Mouse (Mus musculus) thymus, adult 18-20 months (tissue): ENCODE results near the gene Chrne.

Experiments used
- DNase-seq, 2 experiments: peaks; one replicate each; pipeline ENCODE4 v3.0.0; 2022; ENCODE audit warnings: mixed read lengths in 2 of 2

Chrne gene

DNA sequence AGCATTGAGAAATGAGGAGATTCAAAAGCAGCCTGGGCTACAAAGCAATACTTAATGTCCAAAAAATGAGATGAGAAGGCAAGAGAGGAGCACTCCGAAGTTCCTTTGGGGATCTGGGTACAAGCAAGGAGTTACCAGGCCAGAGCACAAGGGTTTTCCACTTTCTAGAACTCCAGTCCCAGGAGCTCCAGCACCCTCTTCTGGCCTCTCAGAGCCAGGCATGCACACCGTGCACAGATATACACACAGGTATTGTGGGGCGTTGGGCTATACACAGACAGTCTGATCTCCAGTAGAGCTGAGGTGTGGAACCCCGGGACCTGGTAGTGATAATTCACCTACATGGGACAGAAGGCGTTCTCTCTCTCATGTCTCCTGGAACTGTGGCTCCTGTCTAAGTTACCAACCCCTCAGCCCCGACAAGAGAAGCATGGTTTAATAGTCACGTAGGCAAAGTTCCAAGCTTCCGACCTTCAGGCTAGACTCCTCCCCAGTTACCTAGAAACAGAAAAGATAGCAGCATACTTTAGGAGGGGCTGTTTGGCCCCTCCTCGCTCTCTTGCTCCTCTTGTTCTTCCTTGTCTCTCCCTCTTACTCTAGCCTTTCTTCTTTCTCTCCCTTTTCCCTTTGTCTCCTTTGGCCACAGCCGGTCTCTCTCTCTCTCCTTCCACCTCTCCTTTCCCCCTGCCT is 4.2 kb upstream of the Chrne start:
- DNase-seq, result no peak

DNA sequence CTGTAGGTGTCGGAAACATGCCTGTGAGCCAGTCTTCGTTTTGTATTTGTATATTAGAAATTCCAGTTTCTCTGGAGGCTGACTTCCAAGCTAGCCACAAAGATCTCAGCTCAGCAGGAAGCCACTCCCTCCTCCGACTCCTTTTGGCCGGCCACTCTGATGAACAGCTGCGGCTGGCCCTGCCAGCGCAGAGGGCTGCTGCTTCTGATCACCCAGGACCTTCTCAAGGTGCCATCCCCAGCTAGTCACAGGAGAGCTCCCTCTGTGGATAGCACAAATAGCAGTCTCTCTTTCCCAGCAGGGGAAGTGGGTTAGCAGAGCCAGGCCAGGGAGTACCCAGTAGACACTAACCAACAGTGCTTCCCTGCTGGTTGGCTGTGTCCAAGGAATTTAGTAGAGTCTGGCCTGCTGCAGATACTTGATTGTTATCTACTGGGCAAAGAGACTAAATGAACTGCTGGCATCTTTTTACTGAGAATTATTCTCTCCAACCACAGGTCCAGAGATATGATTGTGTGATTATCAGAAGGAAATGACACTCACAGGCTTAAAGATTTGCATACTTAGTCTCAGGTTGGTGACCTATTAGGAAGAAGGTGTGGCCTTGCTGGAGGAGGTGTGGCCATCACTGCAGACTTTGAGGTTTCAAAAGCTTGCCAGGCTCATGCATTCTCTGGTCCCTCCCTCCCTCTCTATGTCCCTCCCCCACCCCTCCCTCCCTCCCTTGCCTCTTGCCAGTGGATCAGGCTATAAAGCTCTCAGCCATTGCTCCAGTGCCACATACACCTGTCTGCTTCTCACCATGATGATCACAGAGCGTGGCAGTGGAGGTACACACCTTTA is 3.2 kb upstream of the Chrne start:
- no peak for DNase-seq

DNA sequence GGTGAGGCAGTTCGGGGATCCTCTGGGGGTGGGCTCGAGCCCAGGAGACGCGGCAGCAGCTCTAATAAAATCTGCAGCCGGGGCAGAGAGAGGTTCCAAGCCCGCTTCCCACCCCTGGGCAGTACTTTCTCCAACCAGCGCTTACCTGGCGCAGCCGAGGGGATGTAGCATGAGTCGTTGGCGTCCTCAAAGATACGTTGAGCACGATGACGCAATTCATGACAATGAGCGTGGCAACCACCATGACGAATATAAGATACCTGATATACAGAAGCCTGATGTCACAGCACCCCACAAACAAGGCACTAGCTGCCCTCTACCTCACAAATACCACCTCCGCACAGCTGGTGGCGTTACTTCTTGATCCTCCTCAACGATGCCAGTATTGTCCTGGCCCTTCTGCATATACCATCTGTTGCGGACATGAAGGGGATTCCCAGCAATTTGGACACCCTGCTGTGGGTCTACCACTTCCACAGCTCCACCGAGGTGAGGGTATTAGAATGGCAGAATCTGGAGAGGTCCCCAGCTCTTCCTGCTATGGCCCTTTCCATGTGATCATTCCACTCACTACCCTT is 3.4 kb downstream of the Chrne start, which contains the start of gene 4930544D05Rik:
Gene 4930544D05Rik (plus strand): TSS at position 333 of the 578 bp plus-strand sequence.
- DNase-seq, result no peak

DNA sequence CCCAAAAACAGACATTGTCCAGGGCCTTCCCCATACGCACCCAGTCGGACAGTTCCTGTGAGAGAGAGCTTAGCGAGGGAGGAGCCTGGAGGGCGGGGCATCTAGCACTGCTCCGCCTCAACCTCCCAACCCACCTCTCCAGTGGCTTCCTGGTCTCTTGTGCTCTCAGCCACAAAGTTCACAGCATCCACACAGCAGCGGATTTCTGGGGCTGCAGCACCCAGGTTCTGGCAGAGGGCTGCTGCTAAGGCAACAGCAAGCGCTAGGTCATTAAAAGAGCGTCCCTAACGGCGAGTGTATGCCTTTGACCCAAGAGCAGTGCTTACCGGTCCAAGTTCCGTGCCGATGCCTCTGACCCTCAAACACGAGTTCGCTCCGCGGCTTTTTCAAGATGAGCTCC is 3.9 kb downstream of the Chrne start:
- peak; percentile 70 to 76 for DNase-seq

DNA sequence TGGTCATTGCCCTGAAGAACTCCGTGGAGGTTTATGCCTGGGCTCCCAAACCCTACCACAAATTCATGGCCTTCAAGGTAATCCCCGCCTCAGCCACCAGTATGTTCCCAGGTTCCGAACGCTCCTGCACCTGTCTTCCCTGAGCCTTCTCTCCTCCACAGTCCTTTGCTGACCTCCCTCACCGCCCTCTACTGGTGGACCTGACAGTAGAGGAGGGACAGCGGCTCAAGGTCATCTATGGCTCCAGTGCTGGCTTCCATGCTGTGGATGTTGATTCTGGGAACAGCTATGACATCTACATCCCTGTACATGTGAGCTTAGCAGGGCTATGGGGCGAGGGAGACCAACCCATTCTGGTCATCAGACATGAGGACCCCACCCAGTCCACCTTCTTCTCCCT is 6.5 kb downstream of the Chrne start:
- no peak for DNase-seq

DNA sequence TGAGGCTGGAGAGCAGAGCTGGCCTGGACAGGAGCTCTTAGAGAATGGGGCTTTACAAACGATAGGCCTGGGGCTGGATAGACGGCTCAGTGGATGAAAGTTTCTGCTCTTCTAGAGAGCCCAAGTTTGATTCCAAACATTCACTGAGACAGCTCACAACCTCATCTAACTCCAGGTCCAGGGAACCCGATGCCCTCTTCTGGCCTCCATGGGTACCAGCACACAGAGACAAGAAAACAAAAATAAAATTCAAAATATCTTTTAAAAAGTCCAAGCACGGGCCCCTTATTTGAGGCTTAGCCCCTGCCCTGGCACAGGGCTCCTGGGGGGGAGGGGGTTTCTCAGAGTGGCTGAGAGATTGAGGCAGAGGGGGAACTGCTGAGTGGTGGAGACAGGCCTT is 8.3 kb downstream of the Chrne start:
- no peak for DNase-seq

DNA sequence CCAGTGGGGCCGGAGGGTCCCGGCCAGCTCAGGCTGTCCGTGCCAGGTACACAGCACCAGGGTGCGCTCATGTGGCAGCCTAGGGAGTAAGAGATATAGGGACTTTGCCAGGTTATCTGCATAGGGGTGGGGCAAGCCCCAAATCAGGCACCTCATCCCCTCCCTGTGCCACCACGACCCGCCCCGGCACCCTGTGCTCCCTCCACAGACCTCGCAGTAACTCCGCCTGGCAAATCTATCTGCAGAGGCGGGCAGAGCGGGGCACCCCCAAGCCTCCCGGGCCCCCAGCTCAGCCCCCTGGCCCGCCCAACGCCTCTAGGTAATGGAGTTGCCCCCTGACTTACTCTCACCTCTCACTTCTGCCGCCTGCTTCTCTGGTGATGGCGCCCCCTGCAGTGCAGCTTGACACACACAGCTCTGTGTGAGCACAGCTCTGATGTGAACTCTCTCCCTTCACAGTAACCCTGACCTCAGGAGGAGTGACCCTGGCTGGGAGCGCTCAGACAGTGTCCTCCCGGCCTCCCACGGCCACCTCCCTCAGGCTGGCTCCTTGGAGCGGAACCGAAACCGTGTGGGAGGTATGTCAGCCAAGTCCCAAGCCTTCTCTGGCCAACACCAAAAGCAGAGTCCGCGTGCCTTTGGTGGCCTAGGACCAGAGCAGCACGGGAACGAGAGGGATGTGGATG is 10.5 kb downstream of the Chrne start:
- DNase-seq, result no peak

DNA sequence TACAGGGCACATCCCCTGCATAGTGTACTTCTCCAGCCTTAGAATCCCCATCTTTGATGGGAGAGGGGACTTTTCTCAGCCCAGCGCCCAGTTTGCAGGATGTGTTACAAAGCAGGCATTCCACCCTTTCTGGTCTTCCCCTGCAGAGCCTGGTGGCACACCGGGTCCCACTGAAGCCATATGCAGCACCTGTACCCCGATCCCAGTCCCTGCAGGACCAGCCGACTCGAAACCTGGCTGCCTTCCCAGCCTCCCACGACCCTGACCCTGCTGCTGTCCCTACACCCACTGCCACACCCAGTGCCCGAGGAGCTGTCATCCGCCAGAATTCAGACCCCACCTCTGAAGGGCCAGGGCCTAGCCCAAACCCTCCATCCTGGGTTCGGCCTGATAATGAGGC is 11.4 kb downstream of the Chrne start:
- no peak for DNase-seq

DNA sequence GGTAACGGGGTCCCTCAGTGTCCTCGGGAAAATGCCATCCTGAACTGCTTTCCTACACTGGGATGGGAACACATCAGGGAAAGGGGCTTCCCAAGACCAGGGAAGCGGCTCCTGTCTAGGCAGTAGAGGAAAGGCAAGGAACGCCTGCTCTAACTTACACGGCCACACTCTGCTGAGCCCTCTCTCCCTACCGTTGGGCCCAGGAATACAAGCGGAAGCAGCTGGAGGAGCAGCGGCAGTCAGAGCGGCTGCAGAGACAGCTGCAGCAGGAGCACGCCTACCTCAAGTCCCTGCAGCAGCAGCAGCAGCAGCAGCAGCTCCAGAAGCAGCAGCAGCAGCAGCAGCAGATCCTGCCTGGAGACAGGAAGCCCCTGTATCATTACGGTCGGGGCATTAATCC is 12.3 kb downstream of the Chrne start:
- DNase-seq, result no peak

DNA sequence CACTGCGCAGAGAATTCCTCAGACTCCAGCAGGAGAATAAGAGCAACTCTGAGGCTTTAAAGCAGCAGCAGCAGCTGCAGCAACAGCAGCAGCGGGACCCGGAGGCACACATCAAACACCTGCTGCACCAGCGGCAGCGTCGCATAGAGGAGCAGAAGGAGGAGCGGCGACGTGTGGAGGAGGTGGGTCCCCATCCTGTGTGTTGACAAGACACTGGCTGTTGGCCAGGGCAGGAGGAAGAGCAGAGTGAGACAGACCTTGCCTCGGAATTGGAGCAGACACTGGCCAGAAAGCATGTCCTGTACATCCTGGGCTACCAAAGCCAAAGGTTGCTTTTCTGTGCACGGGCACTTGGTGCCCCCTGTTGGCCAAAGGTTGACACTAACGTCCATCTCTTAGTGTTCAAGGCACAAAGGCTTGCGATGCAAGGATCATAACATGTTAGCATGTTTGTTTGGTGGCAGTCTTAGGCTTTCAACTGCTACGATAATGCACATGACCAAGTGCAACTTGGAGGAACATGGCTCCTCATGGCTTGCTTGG is 13.9 kb downstream of the Chrne start:
- peak; percentile 35 to 52 for DNase-seq

DNA sequence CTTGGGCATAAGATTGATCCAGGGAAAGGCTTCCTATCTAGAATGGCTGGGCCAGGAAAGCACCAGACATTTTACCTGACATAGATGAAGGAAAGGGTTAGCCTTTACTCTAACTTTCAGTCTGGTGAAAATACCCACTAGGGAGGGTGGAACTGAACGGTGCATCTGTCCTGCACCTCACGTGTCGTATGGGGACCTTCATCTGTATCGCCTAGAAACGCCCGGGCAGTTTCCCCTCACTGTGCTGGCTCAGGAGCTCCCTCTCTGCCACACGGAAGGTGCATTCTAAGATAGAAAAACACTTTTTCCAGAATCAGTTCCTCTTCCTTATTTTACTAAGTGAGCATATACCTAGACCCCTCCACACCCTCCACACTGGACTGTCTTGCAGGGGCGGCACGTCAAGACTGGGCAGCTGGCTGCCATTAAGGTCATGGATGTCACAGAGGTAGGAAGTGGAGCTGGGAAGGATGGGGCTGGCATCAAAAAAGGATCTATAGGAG is 20.5 kb downstream of the Chrne start:
- no peak for DNase-seq

DNA sequence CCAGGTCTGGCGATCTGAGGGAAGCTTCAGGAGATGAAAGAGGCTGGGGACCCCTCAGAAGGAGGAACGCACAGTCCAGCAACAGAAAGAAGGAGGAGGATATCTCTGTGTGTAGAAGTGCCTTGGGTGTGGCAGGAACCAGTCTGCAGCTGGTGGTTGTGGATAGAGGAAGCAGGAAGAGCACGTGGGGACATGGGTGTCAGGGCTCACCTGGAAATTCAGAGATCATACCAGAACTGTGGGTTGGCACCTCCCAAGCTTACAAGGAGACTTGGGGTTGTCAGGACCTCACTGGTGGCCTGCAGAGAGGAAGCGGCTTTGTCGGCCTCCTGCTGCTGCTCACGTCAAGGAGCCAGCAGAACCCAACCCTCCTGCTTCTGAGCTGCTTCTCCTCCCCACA is 21.7 kb downstream of the Chrne start:
- DNase-seq, result no peak

DNA sequence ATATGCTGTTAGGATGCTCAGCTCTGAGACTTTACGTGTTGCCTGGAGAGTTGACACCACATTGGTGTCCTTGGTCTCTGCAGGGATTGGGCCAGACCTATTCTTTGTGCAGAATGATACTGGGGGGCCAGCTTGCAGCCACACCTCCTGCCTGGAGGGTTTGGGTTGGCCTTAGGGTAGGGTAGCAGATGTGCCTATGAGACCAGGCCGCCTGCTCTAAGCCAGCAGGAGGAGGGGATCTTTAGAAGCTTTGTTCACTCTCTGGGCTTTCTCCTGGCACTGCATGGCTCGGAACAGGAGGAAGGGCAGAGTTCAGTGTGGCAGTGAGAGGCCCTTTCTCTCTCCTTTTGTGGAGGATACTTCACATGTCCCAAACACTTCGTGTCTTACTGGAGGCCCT is 22.9 kb downstream of the Chrne start:
- no peak for DNase-seq

DNA sequence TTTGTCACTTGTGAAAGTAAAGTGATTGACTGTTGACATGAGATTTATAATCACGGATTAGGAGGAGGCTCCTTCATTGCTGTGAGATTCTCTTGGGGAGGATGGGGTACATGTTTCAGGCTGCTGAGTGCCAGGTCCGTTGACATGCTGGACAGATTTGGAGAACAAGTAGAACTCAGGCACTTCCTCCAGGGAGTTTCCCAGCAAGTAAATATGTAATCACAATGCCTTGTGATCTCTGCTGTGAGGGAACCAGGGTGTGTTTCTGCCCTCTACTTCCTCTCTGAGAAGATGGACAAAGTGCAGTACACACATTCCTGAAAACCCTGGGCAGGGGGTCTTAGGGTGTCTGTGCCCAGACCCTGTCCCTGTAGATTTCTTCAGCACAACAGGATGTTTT is 23.4 kb downstream of the Chrne start:
- DNase-seq, result no peak

DNA sequence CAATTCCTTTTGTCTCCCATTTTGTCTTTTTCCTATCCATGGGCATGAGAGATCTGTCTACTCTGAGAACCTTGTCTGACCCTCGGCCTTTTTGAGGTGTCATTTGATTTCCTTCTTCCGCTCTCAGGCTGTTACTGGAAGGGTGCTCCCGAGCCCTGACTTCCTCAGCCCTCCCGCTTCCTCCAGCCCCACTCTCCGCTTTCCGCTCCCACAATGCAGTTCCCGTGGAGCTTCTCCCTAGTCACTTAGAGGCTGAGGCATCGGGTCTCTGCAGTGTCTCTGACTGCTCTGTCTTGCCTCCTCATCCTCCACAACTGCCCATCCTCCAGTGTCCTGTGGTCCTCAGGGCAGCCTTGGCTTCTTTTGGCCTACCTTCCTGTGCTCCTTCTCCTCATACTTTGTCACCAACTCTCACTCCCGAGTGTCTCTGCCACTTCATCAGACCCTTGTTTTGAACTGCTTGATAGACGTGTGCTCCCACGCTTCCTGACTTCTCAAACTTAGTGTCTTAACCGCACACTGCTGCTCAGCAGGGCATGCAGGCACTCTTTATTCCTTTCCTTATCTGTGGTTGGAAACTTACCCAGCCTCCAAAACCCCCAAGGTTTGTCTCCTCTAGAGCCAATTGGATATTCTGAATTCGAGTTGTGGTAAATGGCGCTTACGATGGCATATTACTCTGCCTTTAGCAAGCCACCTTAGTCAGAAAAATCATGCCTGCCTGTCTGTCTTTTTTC is 24.6 kb downstream of the Chrne start:
- DNase-seq, result no peak

DNA sequence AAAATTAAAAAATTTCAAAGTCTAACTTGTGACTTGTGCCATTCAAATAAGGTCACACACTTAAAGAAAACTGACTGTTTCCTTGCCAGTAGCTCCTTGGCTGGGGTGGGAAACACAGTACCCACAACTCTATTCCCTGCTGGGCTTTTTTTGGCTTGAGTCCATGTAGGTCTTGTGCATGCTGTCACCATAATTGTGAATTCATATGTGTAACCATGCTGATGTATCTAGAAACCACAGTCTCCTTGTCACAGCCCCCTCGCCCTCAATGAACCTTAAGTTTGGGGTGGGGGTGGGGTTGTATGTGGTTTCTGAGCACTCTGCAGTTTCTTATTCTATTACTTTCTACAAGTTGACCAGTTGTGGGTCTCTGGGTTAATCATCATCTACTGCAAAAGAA is 27.3 kb downstream of the Chrne start:
- DNase-seq, result no peak

DNA sequence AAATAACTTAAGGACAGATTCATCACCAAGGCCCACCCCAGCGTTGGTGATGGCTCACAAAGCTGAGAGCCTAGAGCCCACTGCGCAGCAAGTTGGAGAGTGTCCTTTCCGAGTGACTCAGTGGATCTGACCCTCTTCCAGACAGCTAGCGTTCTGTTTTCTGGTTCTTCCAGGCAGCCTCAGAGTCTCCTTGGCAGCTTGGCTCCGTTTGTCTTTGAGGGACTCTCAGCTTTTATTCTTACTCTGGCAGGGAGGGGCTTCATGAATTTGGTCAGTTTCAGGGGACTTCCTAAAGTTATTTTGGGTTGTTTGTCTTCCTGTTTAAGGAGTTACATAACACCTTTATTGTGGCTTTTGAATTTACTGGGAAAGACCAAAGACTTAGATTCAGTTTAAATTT is 32.1 kb downstream of the Chrne start:
- no peak for DNase-seq

DNA sequence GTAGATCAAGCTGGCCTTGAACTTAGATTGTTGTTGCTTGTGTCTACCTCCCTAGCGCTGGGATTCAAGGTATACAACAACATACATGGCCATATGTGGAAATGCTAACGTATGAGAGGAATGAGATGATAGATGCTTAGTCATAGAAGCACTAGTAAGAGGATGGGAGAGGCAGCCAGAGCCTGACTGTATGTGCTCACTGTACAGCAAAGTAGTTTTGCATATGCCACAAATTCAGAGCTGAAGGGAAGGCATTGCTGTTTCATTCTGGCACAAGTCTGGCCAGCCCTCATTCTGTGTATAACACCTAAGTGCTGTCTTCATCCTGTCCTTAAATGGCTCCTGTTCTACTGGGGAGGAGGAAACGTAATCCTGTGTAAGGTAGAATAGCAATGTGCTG is 32.8 kb downstream of the Chrne start:
- no peak for DNase-seq

DNA sequence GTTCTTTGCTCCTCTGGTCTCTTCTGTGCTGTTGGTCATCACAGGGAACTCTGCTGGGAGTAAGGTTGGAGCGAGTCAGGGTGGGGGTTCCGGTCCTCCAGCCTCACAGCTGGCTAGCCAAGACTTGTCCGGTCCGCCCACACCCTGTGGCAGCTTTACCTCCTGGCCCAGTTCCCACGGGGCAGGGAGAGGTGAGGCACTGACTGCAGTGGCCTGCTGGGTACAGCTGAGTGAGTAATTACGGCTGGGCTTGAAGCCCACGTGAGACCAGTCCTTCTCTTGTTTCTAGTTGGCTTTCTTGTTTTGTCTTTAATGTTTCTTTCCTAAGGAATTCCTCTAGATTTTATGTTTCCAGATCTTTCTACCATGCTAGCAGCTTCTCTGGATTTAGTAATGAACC is 33.6 kb downstream of the Chrne start:
- DNase-seq, result no peak

DNA sequence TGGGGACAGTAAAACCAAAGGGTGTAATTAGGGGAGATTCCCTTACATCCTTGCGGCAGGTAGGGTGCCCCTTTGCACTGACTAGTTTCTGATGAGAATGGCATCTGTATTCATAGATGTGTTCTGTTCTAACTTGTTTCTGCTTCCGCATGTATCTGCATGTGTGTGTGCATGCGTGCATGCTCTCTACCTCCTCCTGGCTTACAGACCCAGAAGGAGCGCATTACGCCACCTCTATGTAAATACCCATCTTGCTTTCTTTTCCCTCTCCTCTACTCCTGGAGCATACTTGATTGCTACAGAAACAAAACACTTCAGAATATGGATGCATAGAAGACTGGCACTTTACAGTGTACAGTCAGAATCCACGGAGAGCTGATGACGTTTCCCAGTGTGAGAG is 35.2 kb downstream of the Chrne start:
- DNase-seq, result no peak

DNA sequence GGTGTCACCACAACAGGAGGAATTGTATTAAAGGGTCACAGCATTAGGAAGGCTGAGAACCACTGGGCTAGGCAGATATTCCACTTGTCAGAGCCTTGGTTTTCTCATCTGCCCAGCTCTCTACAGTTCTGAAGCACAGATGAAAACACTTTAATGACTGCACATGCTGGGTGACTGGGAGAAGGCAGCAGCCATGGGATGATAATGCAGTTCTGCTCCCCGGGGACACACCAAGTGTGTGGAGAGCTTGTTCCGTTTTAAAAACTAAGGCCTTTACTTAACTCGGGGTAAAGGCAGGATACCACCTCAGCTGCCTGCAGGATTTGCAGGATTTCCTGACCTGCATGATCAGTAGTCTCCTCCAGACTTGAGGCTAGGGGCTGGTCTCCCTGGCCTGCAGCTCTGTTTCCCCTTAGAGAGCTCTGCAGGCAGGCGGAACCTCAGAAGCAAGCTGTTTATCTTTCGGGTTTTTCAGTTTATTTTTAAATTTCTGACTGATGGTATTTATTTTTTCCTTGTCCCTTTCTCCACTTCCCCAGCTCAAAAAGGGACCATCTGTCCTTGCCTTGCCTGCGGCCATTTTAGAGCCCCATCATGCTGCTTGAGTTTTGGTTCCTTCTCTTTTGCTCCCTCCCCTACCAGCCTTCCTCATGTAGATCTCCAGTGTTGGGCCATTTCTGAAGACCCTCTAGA is 35.8 kb downstream of the Chrne start:
- no peak for DNase-seq

DNA sequence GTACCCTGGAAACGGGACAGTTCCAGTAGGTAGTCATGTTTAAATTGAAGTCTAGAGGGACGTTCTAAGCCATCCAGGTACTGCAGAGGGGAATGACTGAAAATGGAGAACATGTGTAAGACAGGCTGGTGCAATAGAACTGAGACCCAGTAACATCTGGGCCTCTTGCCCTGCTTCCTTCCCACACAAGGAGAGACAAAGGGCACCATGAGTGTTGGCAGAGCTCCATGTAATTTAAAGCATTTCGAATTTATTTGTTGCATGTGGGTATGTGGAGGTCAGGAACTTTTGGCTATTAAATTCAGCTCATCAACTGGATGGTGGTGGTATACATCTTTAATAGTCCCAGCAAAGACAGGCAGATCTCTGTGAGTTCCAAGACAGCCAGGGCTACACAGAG is 36.8 kb downstream of the Chrne start:
- DNase-seq, result no peak
